Mouse (Mus musculus) cortical plate, adult 2 months (tissue): Measurements from ENCODE around the gene Kcnt2. TPM values are rescaled to one million over a fixed set of nuclear protein-coding genes. Genes with fewer than 3 reads are reported as not detected.

Source experiments
- H3K27ac ChIP-seq: fragments of 200-500 bp; 2 replicates; pipeline ENCODE4 v1.5.1; 2012; ENCODE audit warnings: low read length, control low read depth, inconsistent platforms; ENCODE audit not compliant: insufficient read depth
- H3K4me1 ChIP-seq: fragments of 200-500 bp; 2 replicates; pipeline ENCODE4 v1.6.1; 2011; ENCODE audit warnings: low read length; ENCODE audit not compliant: control insufficient read depth, insufficient read depth
- H3K4me3 ChIP-seq: fragments of 200-500 bp; 2 replicates; pipeline ENCODE4 v1.5.1; 2011; ENCODE audit warnings: mild to moderate bottlenecking, low read length, control low read depth; ENCODE audit not compliant: insufficient read depth
- CTCF ChIP-seq: fragments of 200-500 bp; IDR thresholded peaks from 2 replicates; pipeline ENCODE4 v1.5.1; 2011; ENCODE audit warnings: mild to moderate bottlenecking, control low read depth, low read length; ENCODE audit not compliant: insufficient read depth; ENCODE audit errors: extremely low read depth
- POLR2A ChIP-seq: fragments of 200-500 bp; IDR thresholded peaks from 2 replicates; pipeline ENCODE4 v1.6.1; 2011; ENCODE audit warnings: mild to moderate bottlenecking, low read length, control low read depth; ENCODE audit not compliant: insufficient read depth; ENCODE audit errors: extremely low read depth
- polyA plus RNA-seq: library from polyadenylated mRNA; depleted of rRNA; stranded (reverse); fragments of >200 nt; gene quantifications from 2 replicates; pipeline ENCODE4 v1.2.3, GENCODE M21; 2012

Gene Kcnt2
- polyA plus RNA-seq, 1 experiment = 14.4 TPM

DNA sequence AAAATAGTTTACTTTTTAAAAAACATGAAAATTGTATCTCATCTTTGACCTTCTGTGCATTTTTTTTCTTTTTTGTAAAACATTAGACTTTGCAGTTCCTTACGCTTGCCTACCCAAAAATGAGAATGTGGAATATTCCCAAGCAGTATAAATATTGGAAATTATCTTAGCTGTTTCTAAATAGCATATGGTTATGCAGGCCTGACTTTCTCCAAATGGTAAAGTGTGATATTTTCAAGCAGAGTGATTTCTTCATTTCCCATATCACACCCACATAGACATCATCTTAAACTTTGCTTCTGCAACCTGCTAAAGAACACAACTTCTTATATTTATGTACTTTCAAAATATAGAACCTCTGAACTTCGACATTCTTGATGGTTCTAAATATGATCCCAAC, 210.9 kb downstream of the Kcnt2 start:
- TF ChIP-seq POLR2A (no peak), CTCF (no peak)
- Histone ChIP-seq H3K4me1 (no peaks in the 10 kb centered on the region), H3K4me3 (no peak overlapping the region), H3K27ac (no peak overlapping the region)

DNA sequence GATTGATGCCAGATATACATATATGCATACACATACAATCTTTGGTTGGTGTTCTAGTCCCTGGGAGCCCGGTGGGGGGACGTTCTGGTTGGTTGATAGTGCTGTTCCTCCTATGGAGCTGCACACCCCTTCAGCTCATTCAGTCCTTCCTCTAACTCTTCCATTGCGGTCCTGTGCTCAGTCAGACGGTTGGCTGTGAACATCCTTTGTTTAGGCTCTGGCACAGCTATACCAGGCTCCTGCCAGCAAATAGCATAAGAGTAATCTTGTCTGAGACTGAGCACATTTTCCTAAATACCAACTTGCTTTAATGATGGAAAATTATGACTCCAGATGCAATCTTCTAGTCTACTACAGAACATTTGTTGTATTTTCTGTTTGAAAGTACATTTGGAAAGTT, 222.4 kb downstream of the Kcnt2 start:
- Histone ChIP-seq H3K27ac (no peak overlapping the region), H3K4me1 (no peaks in the 10 kb centered on the region), H3K4me3 (no peak overlapping the region)
- TF ChIP-seq POLR2A (no peak), CTCF (no peak)

DNA sequence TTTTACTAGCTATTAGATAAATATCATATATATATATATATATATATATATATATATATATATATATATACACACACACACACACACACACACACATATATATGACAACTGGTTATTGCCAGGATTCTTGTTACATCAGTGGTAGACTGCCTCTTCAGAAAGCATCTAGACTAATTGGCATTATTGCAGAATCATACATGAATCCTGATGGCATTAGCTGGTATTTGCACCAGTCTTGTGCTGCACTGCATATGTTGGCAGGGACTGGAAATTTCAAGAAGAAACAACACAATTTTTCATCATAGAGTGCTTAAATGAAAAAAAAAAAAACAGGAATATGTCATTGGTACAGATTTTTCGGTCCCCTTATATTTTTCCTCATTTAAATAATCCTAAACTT, 223.6 kb downstream of the Kcnt2 start:
- Histone ChIP-seq H3K4me3 (no peak overlapping the region), H3K4me1 (no peaks in the 10 kb centered on the region), H3K27ac (no peak overlapping the region)
- TF ChIP-seq POLR2A (no peak), CTCF (no peak)

DNA sequence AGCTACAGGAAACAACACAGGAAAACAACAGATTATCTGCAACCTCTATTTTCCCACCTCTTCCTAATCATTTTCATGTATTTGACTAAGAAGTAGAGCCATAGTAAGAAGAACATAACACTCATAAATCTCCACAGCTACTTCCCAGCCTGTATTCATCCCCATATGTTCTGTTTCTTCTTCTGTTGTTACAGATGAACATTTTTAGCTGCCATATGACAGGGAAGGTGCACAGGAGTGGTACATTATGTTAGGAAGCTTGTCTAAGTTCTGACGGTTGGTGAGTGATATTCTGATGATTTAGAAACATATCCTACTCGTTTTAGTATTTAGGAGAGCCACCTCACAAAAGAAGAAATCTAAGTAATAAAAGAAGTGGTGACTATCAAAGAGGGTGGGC, 231.0 kb downstream of the Kcnt2 start:
- Histone ChIP-seq H3K4me1 (no peaks in the 10 kb centered on the region), H3K4me3 (no peak overlapping the region), H3K27ac (no peak overlapping the region)
- no peak for TF ChIP-seq CTCF
- TF ChIP-seq POLR2A = no peak

DNA sequence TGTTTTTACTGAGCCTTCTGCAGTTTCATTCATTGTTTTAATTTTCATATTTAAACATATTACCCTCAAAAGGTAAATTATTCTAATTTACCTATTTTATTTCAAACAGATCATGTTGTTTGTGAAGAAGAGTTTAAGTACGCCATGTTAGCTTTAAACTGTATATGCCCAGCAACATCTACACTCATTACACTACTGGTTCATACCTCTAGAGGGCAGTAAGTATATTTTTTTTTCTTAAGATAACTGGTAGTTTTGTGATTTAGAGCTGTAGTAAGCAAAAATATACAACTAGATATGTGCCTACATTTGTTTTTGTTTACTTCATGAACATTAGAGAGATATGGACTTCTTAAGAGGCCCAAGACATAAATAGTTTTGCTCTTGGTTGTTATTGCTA, 238.1 kb downstream of the Kcnt2 start:
- TF ChIP-seq CTCF = no peak
- no peak for TF ChIP-seq POLR2A
- Histone ChIP-seq H3K4me3 (no peak overlapping the region), H3K4me1 (no peaks in the 10 kb centered on the region), H3K27ac (no peak overlapping the region)

DNA sequence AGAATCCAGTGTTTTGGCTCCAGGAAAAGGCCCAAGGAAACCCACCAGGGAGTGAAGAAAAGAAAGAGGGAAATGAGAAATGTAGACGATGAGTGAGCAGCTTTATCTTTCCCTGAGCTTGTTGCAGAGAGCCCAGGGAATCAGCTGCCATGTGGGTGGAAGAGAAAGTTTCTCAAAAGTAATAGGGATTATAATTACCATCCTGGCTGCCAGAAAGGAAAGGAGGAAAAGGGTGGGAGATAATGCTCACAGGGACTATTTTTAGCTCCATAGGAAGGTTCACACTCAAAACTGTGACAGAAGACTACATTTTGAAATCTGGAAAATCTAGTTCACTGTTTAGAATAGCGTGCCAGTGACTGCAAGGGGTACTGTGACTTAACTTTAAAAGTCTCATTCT, 243.9 kb downstream of the Kcnt2 start:
- H3K27ac ChIP-seq = peak overlapping the region; percentile 60
- TF ChIP-seq POLR2A = no peak
- TF ChIP-seq CTCF = no peak
- H3K4me3 ChIP-seq = no peak overlapping the region
- peaks cover 2% of the 10 kb centered on the region; the same call in 1 of the 2 replicates for H3K4me1 ChIP-seq

DNA sequence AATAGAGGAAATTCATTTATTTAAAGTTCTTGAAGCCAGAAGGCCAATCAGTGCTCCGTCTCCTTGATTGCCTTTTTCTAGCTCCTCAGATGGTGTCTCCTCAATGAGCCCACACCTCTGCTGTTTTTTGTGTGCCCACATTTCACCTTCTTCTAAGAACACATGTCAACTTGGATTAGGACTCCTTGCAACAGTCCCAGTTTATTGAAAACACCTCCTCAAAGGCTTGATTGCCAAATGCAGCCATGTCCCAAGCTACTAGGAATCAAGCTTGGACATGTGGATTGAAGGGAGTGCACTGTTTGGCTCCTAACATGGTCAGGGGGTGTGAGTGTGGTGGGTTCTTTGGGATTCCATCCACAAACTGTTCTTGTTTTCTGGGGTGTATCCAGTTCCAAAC, 245.4 kb downstream of the Kcnt2 start:
- H3K4me1 ChIP-seq = peaks cover 2% of the 10 kb centered on the region; the same call in 1 of the 2 replicates
- no peak overlapping the region for H3K4me3 ChIP-seq
- no peak overlapping the region for H3K27ac ChIP-seq
- TF ChIP-seq CTCF (no peak), POLR2A (no peak)

DNA sequence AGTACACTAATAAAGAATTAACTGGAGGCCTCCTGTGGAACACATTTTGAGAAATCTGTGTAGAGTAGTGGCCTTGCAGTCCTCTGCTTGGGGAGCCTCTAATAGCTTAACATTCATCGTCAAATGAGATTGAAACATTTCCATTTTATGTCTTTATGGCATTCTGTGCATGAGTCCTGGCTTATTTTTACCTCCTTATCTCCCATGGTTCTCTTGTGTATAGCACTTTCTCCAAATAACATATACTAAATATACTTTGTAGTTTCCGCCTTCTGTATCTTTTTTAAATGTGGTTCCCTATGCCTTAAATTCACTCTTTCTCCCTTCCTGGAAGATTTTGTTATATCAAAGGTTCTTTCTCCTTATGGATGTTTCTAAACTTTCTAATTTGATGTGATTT, 246.3 kb downstream of the Kcnt2 start:
- H3K27ac ChIP-seq = no peak overlapping the region
- TF ChIP-seq POLR2A (no peak), CTCF (no peak)
- H3K4me3 ChIP-seq = no peak overlapping the region
- H3K4me1 ChIP-seq = peaks cover 2% of the 10 kb centered on the region; the same call in 1 of the 2 replicates

DNA sequence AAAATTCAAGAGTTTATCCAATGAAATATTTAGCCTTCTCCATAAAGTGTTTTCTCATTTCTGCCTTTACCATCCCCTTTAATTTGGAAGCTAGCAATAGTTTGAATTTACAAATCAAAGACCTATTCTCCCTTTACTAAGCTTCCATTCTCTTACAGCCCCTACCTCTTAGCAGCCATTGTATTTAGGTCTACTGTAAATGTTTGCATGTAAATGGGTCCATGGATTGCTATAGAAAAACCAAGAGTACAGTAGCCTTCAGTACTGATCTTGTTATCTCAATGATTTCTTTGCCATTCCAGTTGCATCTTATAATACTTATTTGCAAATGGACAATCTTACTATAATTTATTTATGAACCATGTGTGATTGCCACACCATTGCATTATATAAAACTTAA, 267.5 kb downstream of the Kcnt2 start:
- H3K4me3 ChIP-seq = no peak overlapping the region
- no peak overlapping the region for H3K27ac ChIP-seq
- H3K4me1 ChIP-seq = no peaks in the 10 kb centered on the region
- TF ChIP-seq CTCF = no peak
- TF ChIP-seq POLR2A = no peak

DNA sequence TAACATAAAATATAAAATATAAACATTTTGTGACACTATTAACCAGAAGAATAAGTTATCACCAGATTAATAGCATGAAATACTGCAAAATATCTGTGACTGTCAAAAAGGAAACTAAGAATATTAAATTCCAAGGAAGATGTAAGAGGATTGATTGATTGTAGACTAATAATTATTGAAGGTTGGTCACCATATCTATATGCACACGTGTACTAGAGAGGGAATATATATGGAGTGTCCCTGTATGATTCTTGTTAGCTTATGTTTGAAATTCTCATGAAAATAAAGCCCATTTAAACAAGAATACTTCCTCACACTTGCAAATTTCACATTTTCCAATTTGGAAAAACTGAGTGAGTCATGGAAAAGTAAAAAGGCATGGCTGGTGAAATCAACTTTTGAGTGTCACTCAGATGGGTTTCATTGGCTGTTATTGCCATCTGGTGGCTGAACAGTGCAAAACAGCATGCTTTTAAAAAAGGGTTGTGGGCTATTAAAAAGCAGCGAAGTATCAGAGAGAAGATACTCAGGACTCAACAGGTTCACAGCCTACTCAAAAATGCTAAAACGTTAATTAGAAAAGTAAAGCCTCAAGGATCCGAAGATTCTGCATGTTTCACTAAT, 285.4 kb downstream of the Kcnt2 start:
- no peak overlapping the region for H3K4me3 ChIP-seq
- H3K4me1 ChIP-seq = no peaks in the 10 kb centered on the region
- TF ChIP-seq POLR2A = no peak
- TF ChIP-seq CTCF = peak; percentile 58; the same call in 1 of the 2 replicates
- no peak overlapping the region for H3K27ac ChIP-seq
